16 mouse cellular contexts compared by ENCODE assay signal in genomic region chr9:61424245-61424644, GRCm38 (mm10).
"Had no signal": no experiment of that assay in that cellular context is flagged by ENCODE, and none has a peak within 500 bp of the region (broad histone marks: within the 10 kb centered on the region; RNA-seq: fewer than 3 reads in every experiment).

No protein-coding gene starts in this region.

- H3K27ac ChIP-seq: intestine, embryonic 15.5 days; layer of hippocampus, adult 2 months; liver, embryonic 14.5 days; midbrain, embryonic 15.5 days; neural tube, embryonic 13.5 days had no signal

- H3K36me3 ChIP-seq: intestine, embryonic 15.5 days; midbrain, embryonic 15.5 days had no signal

- H3K4me1 ChIP-seq: intestine, embryonic 15.5 days; midbrain, embryonic 15.5 days; neural tube, embryonic 13.5 days had no signal

- H3K9ac ChIP-seq: intestine, embryonic 15.5 days; liver, embryonic 14.5 days; midbrain, embryonic 15.5 days; neural tube, embryonic 13.5 days had no signal

- H3K27me3 ChIP-seq: intestine, embryonic 15.5 days had no signal

- H3K4me3 ChIP-seq: intestine, embryonic 15.5 days; layer of hippocampus, adult 2 months; megakaryocyte, embryonic 14.5 days; midbrain, embryonic 15.5 days; neural tube, embryonic 13.5 days had no signal

- H3K9me3 ChIP-seq: intestine, embryonic 15.5 days; midbrain, embryonic 15.5 days; neural tube, embryonic 13.5 days had no signal

- DNase-seq: kidney, adult 18-20 months; kidney, postnatal 10 days; kidney, postnatal 4 days; left cerebral cortex, postnatal 4 days; lung, adult 2 months; lung, postnatal 10 days; right cerebral cortex, adult 18-20 months; right cerebral cortex, postnatal 25 days; thymus, postnatal 4 days had no signal

- ATAC-seq: intestine, embryonic 15.5 days; midbrain, embryonic 15.5 days had no signal

- H3K4me2 ChIP-seq: intestine, embryonic 15.5 days; midbrain, embryonic 11.5 days; midbrain, embryonic 15.5 days; neural tube, embryonic 13.5 days had no signal
